Mouse (Mus musculus) cerebellum, postnatal 14 days (tissue): ENCODE data around the gene Adal.

Source experiments
- DNase-seq, 2 experiments: peaks; one replicate each; pipeline ENCODE4 v3.0.0; 2021; ENCODE audit warnings: mixed read lengths in 2 of 2

The Adal gene

GRCm38 (mm10) chr2:121178828-121179479 lies 38.7 kb downstream of the Adal start:
- DNase-seq = no peak

GRCm38 (mm10) chr2:121183431-121183830 lies 43.2 kb downstream of the Adal start:
- DNase-seq = peak; percentile 76 to 78

- no peak for DNase-seq
Measured at GRCm38 (mm10) chr2:121184142-121184541, 43.9 kb downstream of the Adal start.

GRCm38 (mm10) chr2:121188530-121188929 lies 48.3 kb downstream of the Adal start:
- no peak for DNase-seq

- no peak for DNase-seq
Measured at GRCm38 (mm10) chr2:121195466-121195865, 55.2 kb downstream of the Adal start.

- DNase-seq = no peak
Measured at GRCm38 (mm10) chr2:121204276-121204675, 64.0 kb downstream of the Adal start.
